Mouse (Mus musculus): ENCODE results near the gene Gse1. TPM values are rescaled to one million over a fixed set of nuclear protein-coding genes. Genes with fewer than 3 reads are reported as not detected.

Gse1 gene
- polyA plus RNA-seq, 1 experiment from 2014 or later = 22.2 TPM

DNA sequence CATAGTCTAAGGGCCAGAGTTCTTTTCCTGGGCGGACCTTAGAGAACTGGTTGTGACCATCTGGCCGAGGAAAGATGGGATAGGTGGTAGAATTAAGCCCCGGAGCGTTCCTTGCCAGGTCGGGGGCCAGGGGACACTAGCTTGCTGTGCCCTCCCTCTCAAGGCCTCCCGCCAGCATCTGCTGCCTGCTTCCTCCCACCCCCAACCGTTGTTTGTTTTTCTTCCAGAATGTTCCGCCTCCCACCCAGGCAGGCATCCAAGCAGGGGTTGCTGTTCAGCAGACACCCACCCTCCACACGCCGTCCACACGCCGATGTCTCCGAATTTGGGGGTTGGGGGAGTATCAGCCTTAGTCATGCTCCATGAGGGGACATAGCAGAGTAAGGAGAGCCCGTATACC, 49.8 kb downstream of the Gse1 start:
- Histone ChIP-seq H3K27ac (ENCODE audit: low read depth, low read length) (no peak overlapping the region), H3K4me3 (ENCODE audit: low read depth, low read length) (no peak overlapping the region), H3K4me1 (replicated peaks; ENCODE audit: control insufficient read depth, insufficient read depth, low read length) (peaks cover 31% of the 10 kb centered on the region), H3K27me3 (ENCODE audit: control insufficient read depth, insufficient read depth, low read length) (no peaks in the 10 kb centered on the region), H3K36me3 (ENCODE audit: control insufficient read depth, insufficient read depth, low read length) (no peaks in the 10 kb centered on the region), H3K4me2 (ENCODE audit: low read depth, low read length, severe bottlenecking) (no peak overlapping the region), H3K9me3 (ENCODE audit: control insufficient read depth, low read length) (no peaks in the 10 kb centered on the region), H3K9ac (ENCODE audit: low read length) (no peak overlapping the region)
- WGBS = 86% methylated on average over 14 of the region's 14 CpGs
- no peak for ATAC-seq (replicated peaks; ENCODE audit: low FRiP score)
- DNase-seq (ENCODE audit: low spot score) = no peak

DNA sequence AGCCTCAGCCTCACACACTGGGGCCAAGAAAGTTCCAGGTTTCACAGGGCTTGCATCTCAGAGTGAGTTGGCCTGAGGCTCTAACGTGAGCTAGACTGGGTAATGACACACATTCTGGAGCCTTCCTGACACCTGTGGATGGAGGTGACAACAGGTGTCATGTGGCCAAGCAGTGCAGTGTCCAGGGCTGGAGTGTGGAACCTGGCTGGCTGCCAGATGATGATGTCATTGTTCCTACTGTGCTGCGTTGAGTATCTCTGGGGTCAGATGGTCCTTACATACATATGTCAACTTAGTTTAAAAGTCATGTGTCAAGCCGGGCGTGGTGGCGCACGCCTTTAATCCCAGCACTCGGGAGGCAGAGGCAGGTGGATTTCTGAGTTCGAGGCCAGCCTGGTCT, 51.2 kb downstream of the Gse1 start:
- ATAC-seq (replicated peaks; ENCODE audit: low FRiP score) = no peak
- Histone ChIP-seq H3K27ac (ENCODE audit: low read depth, low read length) (no peak overlapping the region), H3K27me3 (ENCODE audit: control insufficient read depth, insufficient read depth, low read length) (no peaks in the 10 kb centered on the region), H3K9me3 (ENCODE audit: control insufficient read depth, low read length) (no peaks in the 10 kb centered on the region), H3K36me3 (ENCODE audit: control insufficient read depth, insufficient read depth, low read length) (no peaks in the 10 kb centered on the region), H3K9ac (ENCODE audit: low read length) (no peak overlapping the region), H3K4me2 (ENCODE audit: low read depth, low read length, severe bottlenecking) (no peak overlapping the region), H3K4me1 (replicated peaks; ENCODE audit: control insufficient read depth, insufficient read depth, low read length) (peaks cover 36% of the 10 kb centered on the region), H3K4me3 (ENCODE audit: low read depth, low read length) (no peak overlapping the region)
- no peak for DNase-seq (ENCODE audit: low spot score)
- WGBS = 90% methylated on average over 8 of the region's 8 CpGs

DNA sequence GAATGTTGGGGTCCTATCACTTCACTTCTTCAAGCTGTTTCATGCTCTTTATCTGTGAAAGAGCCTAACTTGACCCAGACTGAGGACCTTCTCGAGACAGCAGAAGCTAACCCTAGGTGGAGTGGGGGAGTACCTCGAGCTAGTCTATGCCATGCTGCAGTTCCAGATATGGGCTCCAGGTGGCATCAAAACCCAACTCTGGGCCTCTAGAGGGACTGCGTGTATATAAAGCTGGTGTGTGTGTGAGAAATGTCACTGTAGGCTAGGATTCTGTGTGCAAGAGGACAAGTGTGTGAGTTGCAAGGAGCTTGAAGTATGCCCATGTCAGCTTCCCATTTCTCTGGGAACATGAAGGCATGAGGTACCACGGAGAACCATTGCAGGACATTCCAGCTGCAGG, 53.2 kb downstream of the Gse1 start:
- Histone ChIP-seq H3K9ac (ENCODE audit: low read length) (no peak overlapping the region), H3K27ac (ENCODE audit: low read depth, low read length) (no peak overlapping the region), H3K4me1 (replicated peaks; ENCODE audit: control insufficient read depth, insufficient read depth, low read length) (peaks cover 28% of the 10 kb centered on the region), H3K9me3 (ENCODE audit: control insufficient read depth, low read length) (no peaks in the 10 kb centered on the region), H3K4me2 (ENCODE audit: low read depth, low read length, severe bottlenecking) (no peak overlapping the region), H3K27me3 (ENCODE audit: control insufficient read depth, insufficient read depth, low read length) (no peaks in the 10 kb centered on the region), H3K4me3 (ENCODE audit: low read depth, low read length) (no peak overlapping the region), H3K36me3 (ENCODE audit: control insufficient read depth, insufficient read depth, low read length) (no peaks in the 10 kb centered on the region)
- 21% methylated on average over 4 of the region's 4 CpGs for WGBS
- DNase-seq (ENCODE audit: low spot score) (peak; percentile 89), ATAC-seq (replicated peaks; ENCODE audit: low FRiP score) (peak; percentile 54; the same call in 1 of the 2 replicates)

DNA sequence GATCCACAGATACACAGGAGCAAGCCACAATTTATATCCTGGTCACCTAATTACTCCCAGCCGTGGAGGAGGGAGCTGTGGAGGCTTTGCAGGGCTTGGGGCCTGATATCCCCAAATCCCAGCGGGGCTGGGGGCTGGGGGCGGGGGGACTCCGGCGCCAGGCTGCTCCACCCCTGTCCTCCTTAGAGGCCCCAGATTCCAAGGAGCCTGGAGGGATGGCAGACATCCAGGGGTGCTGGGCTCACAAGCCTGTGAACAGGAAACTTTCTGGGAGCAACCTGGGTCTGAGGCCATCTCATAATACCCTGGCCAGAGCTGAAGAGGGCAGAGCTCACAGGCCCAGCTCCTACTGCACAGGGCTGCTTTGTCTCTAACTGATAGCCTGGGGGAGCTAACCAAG, 54.2 kb downstream of the Gse1 start:
- DNase-seq (ENCODE audit: low spot score) = no peak
- Histone ChIP-seq H3K4me1 (replicated peaks; ENCODE audit: control insufficient read depth, insufficient read depth, low read length) (peaks cover 19% of the 10 kb centered on the region), H3K9me3 (ENCODE audit: control insufficient read depth, low read length) (no peaks in the 10 kb centered on the region), H3K4me2 (ENCODE audit: low read depth, low read length, severe bottlenecking) (no peak overlapping the region), H3K36me3 (ENCODE audit: control insufficient read depth, insufficient read depth, low read length) (no peaks in the 10 kb centered on the region), H3K9ac (ENCODE audit: low read length) (no peak overlapping the region), H3K4me3 (ENCODE audit: low read depth, low read length) (no peak overlapping the region), H3K27me3 (ENCODE audit: control insufficient read depth, insufficient read depth, low read length) (no peaks in the 10 kb centered on the region), H3K27ac (ENCODE audit: low read depth, low read length) (0 out of 2 replicates have a peak overlapping the region, but pooled peaks have one; percentile 19)
- no peak for ATAC-seq (replicated peaks; ENCODE audit: low FRiP score)
- 50% methylated on average over 5 of the region's 5 CpGs for WGBS

DNA sequence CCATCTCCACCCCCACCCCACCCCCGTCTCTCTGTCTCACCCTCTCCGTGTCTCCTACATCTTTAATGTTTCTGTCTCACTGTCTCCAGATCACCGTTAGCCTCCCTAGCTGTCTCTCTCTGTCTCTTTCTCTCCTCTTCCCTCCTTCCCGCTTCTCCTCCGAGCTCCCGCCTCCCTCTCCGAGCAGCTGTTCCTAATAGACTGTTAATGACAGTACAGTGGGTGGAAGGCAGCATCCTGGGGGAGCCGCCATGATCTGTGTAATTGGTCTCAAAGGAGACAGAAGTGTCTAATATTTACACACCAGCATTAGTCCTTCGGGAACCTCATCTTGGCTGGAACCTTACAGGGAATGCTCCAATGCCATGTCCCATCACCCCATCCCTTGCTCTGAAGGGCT, 56.0 kb downstream of the Gse1 start:
- no peaks in the 10 kb centered on the region for H3K9me3 ChIP-seq (ENCODE audit: control insufficient read depth, low read length)
- H3K4me2 ChIP-seq (ENCODE audit: low read depth, low read length, severe bottlenecking) = no peak overlapping the region
- ATAC-seq (replicated peaks; ENCODE audit: low FRiP score) (no peak), DNase-seq (ENCODE audit: low spot score) (no peak)
- H3K27me3 ChIP-seq (ENCODE audit: control insufficient read depth, insufficient read depth, low read length) = no peaks in the 10 kb centered on the region
- no peak overlapping the region for H3K4me3 ChIP-seq (ENCODE audit: low read depth, low read length)
- no peak overlapping the region; the same call in 1 of the 2 replicates for H3K9ac ChIP-seq (ENCODE audit: low read length)
- no peak overlapping the region for H3K27ac ChIP-seq (ENCODE audit: low read depth, low read length)
- peaks cover 19% of the 10 kb centered on the region for H3K4me1 ChIP-seq (replicated peaks; ENCODE audit: control insufficient read depth, insufficient read depth, low read length)
- no peaks in the 10 kb centered on the region for H3K36me3 ChIP-seq (ENCODE audit: control insufficient read depth, insufficient read depth, low read length)
- WGBS = 45% methylated on average over 9 of the region's 9 CpGs

DNA sequence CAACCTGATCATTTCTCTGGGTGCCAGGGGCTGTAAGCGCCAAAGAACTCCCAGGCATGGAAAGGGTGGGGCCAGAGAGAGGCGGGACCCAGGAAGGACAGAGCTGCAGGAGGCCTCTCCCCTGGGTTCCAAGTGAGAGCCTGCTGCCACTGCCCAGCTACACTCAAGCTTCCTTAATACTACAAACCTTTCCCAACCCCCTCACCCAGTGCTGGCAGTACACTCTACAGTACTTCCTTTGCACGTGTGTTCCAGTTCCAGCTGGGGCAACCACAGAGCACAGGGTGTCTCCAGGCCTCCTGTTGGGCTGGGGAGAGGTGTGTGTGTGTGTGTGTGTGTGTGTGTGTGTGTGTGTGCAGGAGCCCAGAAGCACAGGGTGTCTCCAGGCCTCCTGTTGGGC, 56.8 kb downstream of the Gse1 start:
- Histone ChIP-seq H3K9me3 (ENCODE audit: control insufficient read depth, low read length) (no peaks in the 10 kb centered on the region), H3K9ac (ENCODE audit: low read length) (no peak overlapping the region; the same call in 1 of the 2 replicates), H3K27me3 (ENCODE audit: control insufficient read depth, insufficient read depth, low read length) (no peaks in the 10 kb centered on the region), H3K27ac (ENCODE audit: low read depth, low read length) (no peak overlapping the region), H3K4me3 (ENCODE audit: low read depth, low read length) (no peak overlapping the region), H3K4me2 (ENCODE audit: low read depth, low read length, severe bottlenecking) (no peak overlapping the region), H3K36me3 (ENCODE audit: control insufficient read depth, insufficient read depth, low read length) (no peaks in the 10 kb centered on the region), H3K4me1 (replicated peaks; ENCODE audit: control insufficient read depth, insufficient read depth, low read length) (peaks cover 26% of the 10 kb centered on the region)
- whole genome bisulfite sequencing = 43% methylated on average over 3 of the region's 3 CpGs
- DNase-seq (ENCODE audit: low spot score) = no peak
- no peak for ATAC-seq (replicated peaks; ENCODE audit: low FRiP score)

DNA sequence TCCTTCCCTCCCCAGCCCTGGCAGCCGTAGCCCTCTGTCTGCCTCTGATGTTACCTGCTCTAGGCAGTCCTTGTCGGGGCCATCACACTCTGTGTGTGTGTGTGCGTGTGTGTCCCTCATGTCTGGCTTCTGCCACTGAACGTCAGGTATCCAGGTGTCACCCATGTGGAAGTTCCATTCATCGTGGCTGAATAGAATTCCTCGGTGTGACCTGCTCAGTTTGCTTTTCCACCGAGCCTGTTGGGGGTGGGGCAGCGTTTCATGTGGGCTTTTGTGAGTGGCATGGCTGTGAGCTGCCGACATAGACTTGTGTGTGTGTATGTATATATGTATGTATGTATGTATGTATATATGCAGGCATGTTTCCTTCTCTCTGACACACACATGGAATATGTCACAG, 57.6 kb downstream of the Gse1 start:
- H3K4me2 ChIP-seq (ENCODE audit: low read depth, low read length, severe bottlenecking) = no peak overlapping the region
- H3K27ac ChIP-seq (ENCODE audit: low read depth, low read length) = no peak overlapping the region
- no peaks in the 10 kb centered on the region for H3K9me3 ChIP-seq (ENCODE audit: control insufficient read depth, low read length)
- 80% methylated on average over 9 of the region's 9 CpGs for WGBS
- H3K4me3 ChIP-seq (ENCODE audit: low read depth, low read length) = no peak overlapping the region
- DNase-seq (ENCODE audit: low spot score) (no peak), ATAC-seq (replicated peaks; ENCODE audit: low FRiP score) (no peak)
- no peaks in the 10 kb centered on the region for H3K36me3 ChIP-seq (ENCODE audit: control insufficient read depth, insufficient read depth, low read length)
- H3K4me1 ChIP-seq (replicated peaks; ENCODE audit: control insufficient read depth, insufficient read depth, low read length) = peaks cover 30% of the 10 kb centered on the region
- no peaks in the 10 kb centered on the region for H3K27me3 ChIP-seq (ENCODE audit: control insufficient read depth, insufficient read depth, low read length)
- H3K9ac ChIP-seq (ENCODE audit: low read length) = no peak overlapping the region

DNA sequence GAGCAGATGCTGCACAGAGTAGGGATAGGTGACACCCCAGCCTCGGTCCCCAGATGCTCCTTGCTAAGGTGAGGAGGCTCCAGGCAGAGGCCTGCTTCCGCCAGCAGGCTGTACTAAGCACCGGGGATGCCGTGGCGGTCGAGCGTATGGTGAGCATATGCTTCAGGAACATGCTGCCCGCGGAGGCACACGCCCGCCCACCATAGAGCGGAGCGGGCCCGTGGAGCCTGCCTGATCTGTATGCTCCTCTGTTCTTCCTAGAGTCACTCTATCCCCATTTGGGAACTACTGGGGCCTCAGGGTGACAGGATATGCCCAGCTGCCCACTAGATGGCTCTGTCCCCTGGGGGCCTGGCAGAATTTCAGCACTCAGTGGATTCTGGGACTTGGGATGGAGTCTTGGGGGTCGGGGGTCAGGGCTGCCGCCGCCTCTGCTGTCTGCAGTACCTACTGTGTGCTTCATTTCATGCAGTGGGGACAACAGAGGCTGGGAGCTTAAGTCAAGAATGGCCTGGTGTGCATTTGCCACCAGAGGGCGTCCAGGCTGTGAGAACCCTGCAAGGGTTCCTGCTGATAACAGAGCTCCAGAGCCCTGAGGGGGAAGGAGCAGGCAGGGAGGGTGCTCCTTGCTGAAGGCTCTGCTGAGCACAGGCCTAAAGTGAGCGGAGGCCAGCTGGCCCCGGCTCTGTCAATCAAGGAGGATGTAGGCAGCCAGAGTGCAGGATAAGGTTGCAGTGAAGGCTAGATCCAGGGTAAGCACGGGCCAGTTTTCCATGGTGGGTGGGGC, 60.1 kb downstream of the Gse1 start:
- Histone ChIP-seq H3K27me3 (ENCODE audit: control insufficient read depth, insufficient read depth, low read length) (no peaks in the 10 kb centered on the region), H3K4me2 (ENCODE audit: low read depth, low read length, severe bottlenecking) (no peak overlapping the region), H3K9ac (ENCODE audit: low read length) (no peak overlapping the region), H3K27ac (ENCODE audit: low read depth, low read length) (no peak overlapping the region), H3K9me3 (ENCODE audit: control insufficient read depth, low read length) (no peaks in the 10 kb centered on the region), H3K4me3 (ENCODE audit: low read depth, low read length) (no peak overlapping the region), H3K4me1 (replicated peaks; ENCODE audit: control insufficient read depth, insufficient read depth, low read length) (peaks cover 37% of the 10 kb centered on the region), H3K36me3 (ENCODE audit: control insufficient read depth, insufficient read depth, low read length) (no peaks in the 10 kb centered on the region)
- ATAC-seq (replicated peaks; ENCODE audit: low FRiP score) (peak; percentile 39; the same call in 1 of the 2 replicates), DNase-seq (ENCODE audit: low spot score) (peak; percentile 75)
- WGBS = 42% methylated on average over 21 of the region's 21 CpGs

DNA sequence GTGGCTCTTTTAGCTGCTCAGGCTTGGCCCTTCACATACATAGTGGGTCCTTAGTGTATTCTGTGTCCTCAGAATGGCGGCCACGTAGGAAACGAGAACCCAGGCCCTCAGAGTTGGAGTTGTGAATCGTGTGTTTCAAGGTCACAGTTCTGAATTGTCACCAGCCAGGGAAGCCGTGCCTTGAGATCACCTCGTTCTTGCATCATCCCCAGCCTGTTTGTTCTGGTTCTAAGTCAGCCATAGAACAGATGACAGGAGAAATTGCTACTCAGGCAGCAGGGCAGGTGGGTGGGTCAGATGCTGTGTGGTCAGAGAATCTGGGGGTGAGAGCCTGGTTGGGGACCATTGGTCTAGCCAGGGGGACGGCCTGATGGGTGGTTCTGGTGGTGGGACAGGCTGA, 60.9 kb downstream of the Gse1 start:
- H3K27ac ChIP-seq (ENCODE audit: low read depth, low read length) = peak overlapping the region; percentile 20; the same call in 1 of the 2 replicates
- H3K36me3 ChIP-seq (ENCODE audit: control insufficient read depth, insufficient read depth, low read length) = no peaks in the 10 kb centered on the region
- no peaks in the 10 kb centered on the region for H3K27me3 ChIP-seq (ENCODE audit: control insufficient read depth, insufficient read depth, low read length)
- H3K4me2 ChIP-seq (ENCODE audit: low read depth, low read length, severe bottlenecking) = no peak overlapping the region
- H3K9me3 ChIP-seq (ENCODE audit: control insufficient read depth, low read length) = no peaks in the 10 kb centered on the region
- peaks cover 41% of the 10 kb centered on the region for H3K4me1 ChIP-seq (replicated peaks; ENCODE audit: control insufficient read depth, insufficient read depth, low read length)
- no peak for ATAC-seq (replicated peaks; ENCODE audit: low FRiP score)
- H3K4me3 ChIP-seq (ENCODE audit: low read depth, low read length) = no peak overlapping the region
- 85% methylated on average over 7 of the region's 7 CpGs for WGBS
- DNase-seq (ENCODE audit: low spot score) = no peak
- no peak overlapping the region for H3K9ac ChIP-seq (ENCODE audit: low read length)
